Mouse (Mus musculus): ENCODE results near the gene Gast.

- peak; percentile 100 for TF ChIP-seq CTCF (IDR thresholded peaks at IDR 0.05; ENCODE audit: borderline replicate concordance, extremely low read depth, insufficient read depth, insufficient read length)
- no peak for TF ChIP-seq POLR2A (IDR thresholded peaks at IDR 0.05; ENCODE audit: borderline replicate concordance, extremely low read depth, insufficient read depth, insufficient read length, poor library complexity, severe bottlenecking)
These were observed 38.9 kb upstream of the Gast start for GRCm38 (mm10) chr11:100295308-100295707.
